Mouse (Mus musculus) telencephalon, adult 2 months (tissue): ENCODE measurements around the gene Pqbp1.

Experiments
- DNase-seq: peaks from one replicate; pipeline ENCODE4 v3.0.0-alpha.2; 2011; ENCODE audit warnings: low read depth, low spot score

The Pqbp1 gene

GRCm38 (mm10) chrX:7878495-7878894 lies 20.6 kb downstream of the Pqbp1 start:
- DNase-seq: no peak

GRCm38 (mm10) chrX:7878007-7878419 lies 21.1 kb downstream of the Pqbp1 start, which contains the start of gene Pim2:
Gene Pim2 (plus strand): TSS chrX:7878262.
- peak; percentile 82 for DNase-seq

- no peak for DNase-seq
Measured at GRCm38 (mm10) chrX:7869826-7870225, 29.2 kb downstream of the Pqbp1 start.

GRCm38 (mm10) chrX:7868506-7868905 lies 30.6 kb downstream of the Pqbp1 start:
- no peak for DNase-seq

GRCm38 (mm10) chrX:7867141-7867540 lies 31.9 kb downstream of the Pqbp1 start:
- no peak for DNase-seq

- DNase-seq: no peak
Measured at GRCm38 (mm10) chrX:7865786-7866185, 33.3 kb downstream of the Pqbp1 start.

- DNase-seq: no peak
Measured at GRCm38 (mm10) chrX:7865343-7865742, 33.7 kb downstream of the Pqbp1 start.

GRCm38 (mm10) chrX:7864551-7864950 lies 34.5 kb downstream of the Pqbp1 start:
- DNase-seq: no peak

GRCm38 (mm10) chrX:7863181-7863580 lies 35.9 kb downstream of the Pqbp1 start:
- DNase-seq: no peak

GRCm38 (mm10) chrX:7859191-7859753 lies 39.8 kb downstream of the Pqbp1 start:
- DNase-seq: no peak

- DNase-seq: no peak
Measured at GRCm38 (mm10) chrX:7854578-7854977, 44.5 kb downstream of the Pqbp1 start.

- DNase-seq: no peak
Measured at GRCm38 (mm10) chrX:7847845-7848244, 51.2 kb downstream of the Pqbp1 start.
